Mouse (Mus musculus): Measurements from ENCODE around the gene Clmn. TPM values are rescaled to one million over a fixed set of nuclear protein-coding genes. Genes with fewer than 3 reads are reported as not detected.
A peak's percentile ranks its signal among the peaks of the same experiment; 100 is the strongest.

The Clmn gene
- polyA plus RNA-seq, 1 experiment from 2014 or later, result 5.1 TPM

- Histone ChIP-seq H3K4me1 (ENCODE audit: insufficient read depth, low read length) (no peaks in the 10 kb centered on the region), H3K9me3 (ENCODE audit: low read length) (peaks cover 15% of the 10 kb centered on the region), H3K4me2 (replicated peaks; ENCODE audit: low read depth, low read length) (no peak overlapping the region), H3K9ac (replicated peaks; ENCODE audit: low read length) (no peak overlapping the region), H3K27ac (ENCODE audit: low read length) (no peak overlapping the region), H3K4me3 (ENCODE audit: low read length) (no peak overlapping the region), H3K36me3 (ENCODE audit: insufficient read depth, low read length) (peaks cover 28% of the 10 kb centered on the region), H3K27me3 (ENCODE audit: insufficient read depth, low read length) (no peaks in the 10 kb centered on the region)
- ATAC-seq (ENCODE audit: low FRiP score, low TSS enrichment), result peak; percentile 62
- WGBS, result 45% methylated on average over 5 of the region's 5 CpGs
These were observed 69.9 kb downstream of the Clmn start for GRCm38 (mm10) chr12:104794957-104795356.

- Histone ChIP-seq H3K4me3 (ENCODE audit: low read length) (no peak overlapping the region), H3K9me3 (ENCODE audit: low read length) (peaks cover 3% of the 10 kb centered on the region), H3K27me3 (ENCODE audit: insufficient read depth, low read length) (no peaks in the 10 kb centered on the region), H3K27ac (ENCODE audit: low read length) (no peak overlapping the region), H3K36me3 (ENCODE audit: insufficient read depth, low read length) (peaks cover 22% of the 10 kb centered on the region), H3K4me1 (ENCODE audit: insufficient read depth, low read length) (no peaks in the 10 kb centered on the region), H3K4me2 (replicated peaks; ENCODE audit: low read depth, low read length) (no peak overlapping the region), H3K9ac (replicated peaks; ENCODE audit: low read length) (no peak overlapping the region)
- 25% methylated on average over 12 of the region's 12 CpGs for WGBS
- ATAC-seq (ENCODE audit: low FRiP score, low TSS enrichment), result no peak
These were observed 71.4 kb downstream of the Clmn start for GRCm38 (mm10) chr12:104793486-104793885.

GRCm38 (mm10) chr12:104777603-104778002 is 87.3 kb downstream of the Clmn start:
- no peak for ATAC-seq (ENCODE audit: low FRiP score, low TSS enrichment)
- H3K4me2 ChIP-seq (replicated peaks; ENCODE audit: low read depth, low read length), result no peak overlapping the region
- H3K9me3 ChIP-seq (ENCODE audit: low read length), result no peaks in the 10 kb centered on the region
- H3K4me1 ChIP-seq (ENCODE audit: insufficient read depth, low read length), result no peaks in the 10 kb centered on the region
- H3K27me3 ChIP-seq (ENCODE audit: insufficient read depth, low read length), result no peaks in the 10 kb centered on the region
- no peak overlapping the region for H3K9ac ChIP-seq (replicated peaks; ENCODE audit: low read length)
- 85% methylated on average over 1 of the region's 1 CpGs for whole genome bisulfite sequencing
- peak overlapping the region; percentile 12 for H3K27ac ChIP-seq (ENCODE audit: low read length)
- H3K4me3 ChIP-seq (ENCODE audit: low read length), result no peak overlapping the region
- H3K36me3 ChIP-seq (ENCODE audit: insufficient read depth, low read length), result peaks cover 20% of the 10 kb centered on the region

DNA sequence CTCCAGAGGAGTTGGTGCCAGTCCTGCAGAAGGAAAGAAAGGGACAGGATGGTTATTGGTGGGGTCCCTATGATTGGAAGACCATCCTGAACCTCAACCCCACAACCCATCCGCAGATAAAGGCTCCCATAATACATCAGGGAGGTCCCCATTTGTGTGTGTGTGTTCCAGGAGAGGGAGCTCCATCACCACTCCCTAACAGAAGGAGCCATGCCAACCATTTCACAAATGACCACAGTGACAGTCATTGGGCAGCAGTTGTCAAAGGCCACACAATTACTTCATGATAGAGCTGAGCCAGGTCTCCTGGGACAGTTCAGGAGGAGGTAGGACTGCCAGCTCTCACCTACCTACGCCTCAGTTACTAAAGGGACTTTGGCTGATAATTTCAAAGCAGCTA is 92.9 kb downstream of the Clmn start:
- Histone ChIP-seq H3K36me3 (ENCODE audit: insufficient read depth, low read length) (no peaks in the 10 kb centered on the region), H3K4me1 (ENCODE audit: insufficient read depth, low read length) (0 out of 2 replicates have a peak, but pooled peaks cover 7% of the 10 kb centered on the region), H3K4me3 (ENCODE audit: low read length) (no peak overlapping the region), H3K9ac (replicated peaks; ENCODE audit: low read length) (no peak overlapping the region), H3K9me3 (ENCODE audit: low read length) (no peaks in the 10 kb centered on the region), H3K27ac (ENCODE audit: low read length) (no peak overlapping the region), H3K27me3 (ENCODE audit: insufficient read depth, low read length) (no peaks in the 10 kb centered on the region), H3K4me2 (replicated peaks; ENCODE audit: low read depth, low read length) (no peak overlapping the region)
- 76% methylated on average over 2 of the region's 2 CpGs for WGBS
- ATAC-seq (ENCODE audit: low FRiP score, low TSS enrichment), result no peak

DNA sequence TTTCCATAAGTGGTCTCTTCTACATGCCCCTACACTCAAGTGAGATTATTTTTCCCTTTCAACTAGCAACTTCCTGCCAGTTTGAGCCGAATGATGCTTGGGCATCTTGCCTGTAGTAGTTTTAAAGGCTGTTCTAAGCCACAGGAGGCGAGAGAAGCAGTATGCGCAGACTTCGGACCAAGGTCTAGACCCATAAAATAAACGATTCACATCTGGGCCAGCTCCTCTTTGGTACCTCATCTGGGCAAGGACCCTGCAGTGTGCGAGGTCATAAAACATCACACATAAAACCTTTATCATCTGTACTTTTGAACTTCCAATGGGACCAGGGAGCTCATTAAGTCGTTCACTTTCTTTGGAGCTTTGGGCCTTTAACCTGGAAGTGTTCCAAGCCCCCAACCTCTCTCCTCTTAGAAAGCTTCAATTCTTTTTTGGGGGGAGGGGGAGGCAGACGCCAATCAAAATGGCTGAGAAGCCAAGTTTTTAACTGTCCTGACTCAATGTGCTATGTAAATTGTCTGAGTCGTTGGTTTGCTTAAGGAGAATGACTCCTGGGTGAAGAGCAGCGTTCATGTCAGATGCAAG is 95.6 kb downstream of the Clmn start:
- Histone ChIP-seq H3K27ac (ENCODE audit: low read length) (no peak overlapping the region), H3K4me1 (ENCODE audit: insufficient read depth, low read length) (0 out of 2 replicates have a peak, but pooled peaks cover 7% of the 10 kb centered on the region), H3K9ac (replicated peaks; ENCODE audit: low read length) (no peak overlapping the region), H3K27me3 (ENCODE audit: insufficient read depth, low read length) (no peaks in the 10 kb centered on the region), H3K36me3 (ENCODE audit: insufficient read depth, low read length) (no peaks in the 10 kb centered on the region), H3K9me3 (ENCODE audit: low read length) (no peaks in the 10 kb centered on the region), H3K4me2 (replicated peaks; ENCODE audit: low read depth, low read length) (no peak overlapping the region), H3K4me3 (ENCODE audit: low read length) (no peak overlapping the region)
- no peak for ATAC-seq (ENCODE audit: low FRiP score, low TSS enrichment)
- 38% methylated on average over 10 of the region's 10 CpGs for WGBS

DNA sequence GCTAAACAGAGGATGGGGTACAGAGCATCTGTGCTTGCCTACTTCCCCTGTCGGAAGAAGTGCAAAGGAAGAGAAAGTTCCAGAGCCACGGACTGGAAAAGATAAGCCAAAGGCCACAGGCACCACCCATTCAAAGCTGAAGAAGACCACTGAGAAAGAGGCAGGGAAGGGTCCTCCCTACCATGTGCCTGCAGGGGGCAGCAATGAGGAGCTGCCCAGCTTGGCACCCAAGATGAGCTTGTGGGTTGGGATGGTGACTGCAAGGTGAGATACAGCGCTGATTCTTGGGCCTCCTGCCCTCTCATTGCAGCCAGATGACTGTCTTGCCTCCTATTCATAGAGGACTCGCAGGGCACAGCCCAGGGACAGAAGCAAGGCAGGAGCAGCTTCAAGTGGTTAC is 97.7 kb downstream of the Clmn start:
- no peaks in the 10 kb centered on the region for H3K27me3 ChIP-seq (ENCODE audit: insufficient read depth, low read length)
- 77% methylated on average over 4 of the region's 4 CpGs for WGBS
- no peak overlapping the region for H3K9ac ChIP-seq (replicated peaks; ENCODE audit: low read length)
- no peak for ATAC-seq (ENCODE audit: low FRiP score, low TSS enrichment)
- no peak overlapping the region for H3K4me2 ChIP-seq (replicated peaks; ENCODE audit: low read depth, low read length)
- no peak overlapping the region for H3K27ac ChIP-seq (ENCODE audit: low read length)
- H3K4me1 ChIP-seq (ENCODE audit: insufficient read depth, low read length), result 0 out of 2 replicates have a peak, but pooled peaks cover 7% of the 10 kb centered on the region
- no peaks in the 10 kb centered on the region for H3K36me3 ChIP-seq (ENCODE audit: insufficient read depth, low read length)
- no peak overlapping the region for H3K4me3 ChIP-seq (ENCODE audit: low read length)
- no peaks in the 10 kb centered on the region for H3K9me3 ChIP-seq (ENCODE audit: low read length)

DNA sequence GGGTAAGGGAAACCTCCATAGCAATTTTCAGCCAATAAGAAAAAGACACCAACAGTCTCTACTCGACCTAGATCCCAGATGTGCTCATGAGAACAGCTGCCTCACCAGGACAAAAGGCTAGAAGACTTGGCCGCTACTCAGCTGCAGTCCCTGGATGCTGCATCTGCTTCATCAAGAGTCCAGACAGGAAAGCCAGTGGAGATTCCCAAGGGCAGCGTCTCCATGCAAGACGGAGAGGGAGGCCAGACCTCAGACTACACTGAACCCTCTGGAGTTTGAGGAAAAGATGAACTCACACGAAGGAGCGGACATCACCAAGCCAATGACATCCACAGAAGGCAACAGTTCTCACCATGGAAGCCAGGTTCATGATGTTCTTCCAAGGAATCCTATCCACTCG is 99.1 kb downstream of the Clmn start:
- no peak overlapping the region for H3K9ac ChIP-seq (replicated peaks; ENCODE audit: low read length)
- H3K27me3 ChIP-seq (ENCODE audit: insufficient read depth, low read length), result no peaks in the 10 kb centered on the region
- H3K36me3 ChIP-seq (ENCODE audit: insufficient read depth, low read length), result no peaks in the 10 kb centered on the region
- no peak overlapping the region for H3K4me2 ChIP-seq (replicated peaks; ENCODE audit: low read depth, low read length)
- 85% methylated on average over 7 of the region's 7 CpGs for WGBS
- no peak overlapping the region for H3K4me3 ChIP-seq (ENCODE audit: low read length)
- H3K27ac ChIP-seq (ENCODE audit: low read length), result no peak overlapping the region
- H3K4me1 ChIP-seq (ENCODE audit: insufficient read depth, low read length), result 0 out of 2 replicates have a peak, but pooled peaks cover 7% of the 10 kb centered on the region
- no peaks in the 10 kb centered on the region for H3K9me3 ChIP-seq (ENCODE audit: low read length)
- ATAC-seq (ENCODE audit: low FRiP score, low TSS enrichment), result no peak

DNA sequence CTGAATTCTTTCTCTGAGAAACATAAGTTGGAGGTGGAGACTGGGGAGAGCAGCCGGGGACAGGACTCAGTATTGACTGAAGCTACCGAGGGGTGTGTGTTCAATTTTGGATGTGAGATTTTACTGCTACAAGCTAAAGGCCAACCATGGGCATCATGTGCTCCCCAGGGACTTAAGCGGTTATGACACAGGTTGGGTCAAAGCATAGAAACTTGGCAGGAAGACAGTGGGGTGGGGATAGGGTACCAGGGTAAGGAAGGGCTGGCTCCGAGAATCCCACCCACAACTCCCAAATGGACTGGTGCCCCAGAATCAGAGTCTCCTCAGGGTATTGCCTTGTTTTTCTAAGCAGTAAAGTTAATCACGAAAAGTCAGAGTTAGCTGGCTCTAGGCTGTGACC is 99.8 kb downstream of the Clmn start:
- Histone ChIP-seq H3K9me3 (ENCODE audit: low read length) (no peaks in the 10 kb centered on the region), H3K36me3 (ENCODE audit: insufficient read depth, low read length) (no peaks in the 10 kb centered on the region), H3K27me3 (ENCODE audit: insufficient read depth, low read length) (no peaks in the 10 kb centered on the region), H3K4me3 (ENCODE audit: low read length) (no peak overlapping the region), H3K4me2 (replicated peaks; ENCODE audit: low read depth, low read length) (no peak overlapping the region), H3K27ac (ENCODE audit: low read length) (no peak overlapping the region), H3K4me1 (ENCODE audit: insufficient read depth, low read length) (0 out of 2 replicates have a peak, but pooled peaks cover 7% of the 10 kb centered on the region), H3K9ac (replicated peaks; ENCODE audit: low read length) (no peak overlapping the region)
- 67% methylated on average over 5 of the region's 5 CpGs for WGBS
- no peak for ATAC-seq (ENCODE audit: low FRiP score, low TSS enrichment)

GRCm38 (mm10) chr12:104763918-104764317 is 101.0 kb downstream of the Clmn start:
- Histone ChIP-seq H3K27ac (ENCODE audit: low read length) (no peak overlapping the region), H3K4me3 (ENCODE audit: low read length) (no peak overlapping the region), H3K9ac (replicated peaks; ENCODE audit: low read length) (no peak overlapping the region), H3K27me3 (ENCODE audit: insufficient read depth, low read length) (no peaks in the 10 kb centered on the region), H3K9me3 (ENCODE audit: low read length) (no peaks in the 10 kb centered on the region), H3K36me3 (ENCODE audit: insufficient read depth, low read length) (no peaks in the 10 kb centered on the region), H3K4me2 (replicated peaks; ENCODE audit: low read depth, low read length) (no peak overlapping the region), H3K4me1 (ENCODE audit: insufficient read depth, low read length) (no peaks in the 10 kb centered on the region)
- no peak for ATAC-seq (ENCODE audit: low FRiP score, low TSS enrichment)
- WGBS, result 68% methylated on average over 6 of the region's 6 CpGs

GRCm38 (mm10) chr12:104761411-104761810 is 103.5 kb downstream of the Clmn start:
- H3K27ac ChIP-seq (ENCODE audit: low read length), result no peak overlapping the region
- no peak for ATAC-seq (ENCODE audit: low FRiP score, low TSS enrichment)
- 87% methylated on average over 8 of the region's 8 CpGs for WGBS

More at GRCm38 (mm10) chr12:104761411-104761810, 103.5 kb downstream of the Clmn start:
- Histone ChIP-seq H3K4me2 (replicated peaks; ENCODE audit: low read depth, low read length) (no peak overlapping the region), H3K9ac (replicated peaks; ENCODE audit: low read length) (no peak overlapping the region), H3K4me1 (ENCODE audit: insufficient read depth, low read length) (no peaks in the 10 kb centered on the region), H3K4me3 (ENCODE audit: low read length) (no peak overlapping the region), H3K36me3 (ENCODE audit: insufficient read depth, low read length) (no peaks in the 10 kb centered on the region), H3K9me3 (ENCODE audit: low read length) (no peaks in the 10 kb centered on the region), H3K27me3 (ENCODE audit: insufficient read depth, low read length) (no peaks in the 10 kb centered on the region)
